Mouse (Mus musculus): Measurements from ENCODE around the gene Gm9844. TPM values are rescaled to one million over a fixed set of nuclear protein-coding genes. Genes with fewer than 3 reads are reported as not detected.

Gm9844 gene
- polyA plus RNA-seq, 2 experiments, result 1.3 to 1.5 TPM

DNA sequence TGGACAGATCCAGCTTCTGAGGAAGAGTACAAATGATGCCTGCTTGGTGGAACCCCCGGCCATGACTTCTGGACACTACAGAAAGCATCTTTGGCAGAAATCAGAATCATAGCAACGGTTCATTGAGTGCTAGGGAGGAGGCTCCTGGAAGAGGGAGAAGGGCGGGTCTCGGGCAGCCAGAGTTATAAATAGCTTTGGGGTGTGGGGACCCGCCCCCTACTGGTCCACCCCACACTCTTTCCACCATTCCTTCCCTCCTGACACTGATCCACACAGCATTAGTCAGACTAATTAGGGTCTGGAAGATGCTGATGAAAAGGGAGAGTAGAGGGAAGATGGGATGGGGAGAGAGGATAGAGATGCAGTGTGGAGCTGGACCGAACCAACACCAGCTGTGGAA is 44.5 kb downstream of the Gm9844 start:
- no peak for TF ChIP-seq EP300 (IDR thresholded peaks at IDR 0.05; ENCODE audit: low read depth)
- no peak for TF ChIP-seq CTCF (IDR thresholded peaks at IDR 0.05; ENCODE audit: low read depth)
- Histone ChIP-seq H3K4me2 (ENCODE audit: low read depth) (peak overlapping the region; percentile 38), H3K9me3 (ENCODE audit: control insufficient read depth, low read length) (no peaks in the 10 kb centered on the region), H3K27me3 (ENCODE audit: control insufficient read depth, insufficient read depth, low read length) (no peaks in the 10 kb centered on the region), H3K9ac (replicated peaks) (0 out of 2 replicates have a peak overlapping the region, but pooled peaks have one; percentile 23), H3K27ac (no peak overlapping the region), H3K36me3 (replicated peaks; ENCODE audit: control insufficient read depth, insufficient read depth, low read depth) (no peaks in the 10 kb centered on the region), H3K4me1 (replicated peaks; ENCODE audit: control insufficient read depth in 2 of 2, insufficient read depth in 2 of 2, low read length in 1 of 2) (peaks cover 23 to 39% of the 10 kb centered on the region in 2 experiments), H3K4me3 (ENCODE audit: insufficient read depth in 1 of 2, low read depth in 2 of 2, low read length in 2 of 2) (no peak overlapping the region)
- DNase-seq (ENCODE audit: low read depth in 3 of 3, low spot score in 3 of 3) (no peak), ATAC-seq (ENCODE audit: insufficient read depth) (no peak)
- WGBS (ENCODE audit: insufficient replicate concordance), result 20% methylated on average over 6 of the region's 6 CpGs

DNA sequence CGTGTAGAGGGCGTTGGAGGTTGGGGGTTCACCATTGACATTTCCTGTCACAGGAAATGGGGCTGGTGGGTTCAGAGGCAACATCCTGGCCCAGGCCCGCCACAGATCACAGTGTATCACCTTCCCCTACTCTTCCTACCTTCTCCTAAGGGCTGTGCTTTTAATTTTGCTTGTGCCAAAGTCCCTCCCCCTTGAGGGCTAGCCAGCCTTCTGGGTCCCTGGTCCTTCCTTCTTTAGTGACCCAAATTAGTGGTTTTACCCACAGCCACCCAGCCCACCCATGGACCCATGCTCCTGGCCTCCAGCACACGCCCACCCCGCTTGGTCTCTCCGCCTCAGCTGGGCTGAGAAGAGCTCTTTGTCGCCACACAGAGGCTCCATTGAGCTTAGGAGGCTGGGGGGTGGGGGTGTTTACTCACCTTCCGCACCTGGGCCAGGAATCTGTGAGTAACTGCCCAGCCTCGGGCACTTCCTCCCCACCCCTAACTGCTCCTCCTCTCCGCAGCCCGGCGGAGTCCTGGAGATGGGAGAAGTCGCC is 45.3 kb downstream of the Gm9844 start:
- Histone ChIP-seq H3K27me3 (ENCODE audit: control insufficient read depth, insufficient read depth, low read length) (no peaks in the 10 kb centered on the region), H3K4me1 (replicated peaks; ENCODE audit: control insufficient read depth in 2 of 2, insufficient read depth in 2 of 2, low read length in 1 of 2) (peaks cover 16 to 32% of the 10 kb centered on the region in 2 experiments), H3K4me2 (ENCODE audit: low read depth) (peak overlapping the region; percentile 38; the same call in 1 of the 2 replicates), H3K36me3 (replicated peaks; ENCODE audit: control insufficient read depth, insufficient read depth, low read depth) (no peaks in the 10 kb centered on the region; the same call in 1 of the 2 replicates), H3K9ac (replicated peaks) (no peak overlapping the region), H3K4me3 (ENCODE audit: insufficient read depth in 1 of 2, low read depth in 2 of 2, low read length in 2 of 2) (no peak overlapping the region), H3K27ac (no peak overlapping the region), H3K9me3 (ENCODE audit: control insufficient read depth, low read length) (no peaks in the 10 kb centered on the region)
- no peak for TF ChIP-seq CTCF (IDR thresholded peaks at IDR 0.05; ENCODE audit: low read depth)
- TF ChIP-seq EP300 (IDR thresholded peaks at IDR 0.05; ENCODE audit: low read depth), result no peak
- WGBS (ENCODE audit: insufficient replicate concordance), result 33% methylated on average over 13 of the region's 13 CpGs
- DNase-seq (ENCODE audit: low read depth in 3 of 3, low spot score in 3 of 3) (no peak), ATAC-seq (ENCODE audit: insufficient read depth) (no peak)

Other genes starting within 250 kb of the Gm9844 start
- gene Lypd3, start 225.7 kb upstream of the Gm9844 start, polyA plus RNA-seq (2012; rRNA removed), result 0.03 TPM in 1 of 2 replicates, not detected in the other
- gene Lypd3, start 225.7 kb upstream of the Gm9844 start, polyA plus RNA-seq (2014; fragmentation: Nextera tagmentation; extraction: Ambion mirVana), result not detected in 2 replicates
- not detected in 2 replicates for gene Tex101, start 185.5 kb upstream of the Gm9844 start, polyA plus RNA-seq (2012; rRNA removed)
- gene Tex101, start 185.5 kb upstream of the Gm9844 start, polyA plus RNA-seq (2014; fragmentation: Nextera tagmentation; extraction: Ambion mirVana), result not detected in 2 replicates
- not detected in 2 replicates for gene BC049730, start 153.0 kb upstream of the Gm9844 start, polyA plus RNA-seq (2012; rRNA removed)
- gene BC049730, start 153.0 kb upstream of the Gm9844 start, polyA plus RNA-seq (2014; fragmentation: Nextera tagmentation; extraction: Ambion mirVana), result not detected in 2 replicates
- not detected in 2 replicates for gene Gm4763, start 135.3 kb upstream of the Gm9844 start, polyA plus RNA-seq (2012; rRNA removed)
- gene Gm4763, start 135.3 kb upstream of the Gm9844 start, polyA plus RNA-seq (2014; fragmentation: Nextera tagmentation; extraction: Ambion mirVana), result not detected in 2 replicates
- gene Cd177, start 101.9 kb upstream of the Gm9844 start, polyA plus RNA-seq (2012; rRNA removed), result 1.0 and 1.1 TPM in 2 replicates
- 1.9 and 2.8 TPM in 2 replicates for gene Cd177, start 101.9 kb upstream of the Gm9844 start, polyA plus RNA-seq (2014; fragmentation: Nextera tagmentation; extraction: Ambion mirVana)
- 0.19 and 0.39 TPM in 2 replicates for gene Ceacam10, start 85.0 kb upstream of the Gm9844 start, polyA plus RNA-seq (2012; rRNA removed)
- gene Ceacam10, start 85.0 kb upstream of the Gm9844 start, polyA plus RNA-seq (2014; fragmentation: Nextera tagmentation; extraction: Ambion mirVana), result 0.25 and 0.34 TPM in 2 replicates
- gene Lypd4, start 7.7 kb downstream of the Gm9844 start, polyA plus RNA-seq (2012; rRNA removed), result not detected in 2 replicates
- not detected in 2 replicates for gene Lypd4, start 7.7 kb downstream of the Gm9844 start, polyA plus RNA-seq (2014; fragmentation: Nextera tagmentation; extraction: Ambion mirVana)
- gene Dmrtc2, start 7.8 kb downstream of the Gm9844 start, polyA plus RNA-seq (2012; rRNA removed), result not detected in 2 replicates
- not detected in 2 replicates for gene Dmrtc2, start 7.8 kb downstream of the Gm9844 start, polyA plus RNA-seq (2014; fragmentation: Nextera tagmentation; extraction: Ambion mirVana)
- gene Rps19, start 22.2 kb downstream of the Gm9844 start, polyA plus RNA-seq (2012; rRNA removed), result 418 and 615 TPM in 2 replicates
- gene Rps19, start 22.2 kb downstream of the Gm9844 start, polyA plus RNA-seq (2014; fragmentation: Nextera tagmentation; extraction: Ambion mirVana), result 1,649 and 1,654 TPM in 2 replicates
- 0.81 and 1.0 TPM in 2 replicates for gene Cd79a, start 35.2 kb downstream of the Gm9844 start, polyA plus RNA-seq (2012; rRNA removed)
- 1.4 and 2.0 TPM in 2 replicates for gene Cd79a, start 35.2 kb downstream of the Gm9844 start, polyA plus RNA-seq (2014; fragmentation: Nextera tagmentation; extraction: Ambion mirVana)
- 44.2 and 44.3 TPM in 2 replicates for gene Arhgef1, start 40.7 kb downstream of the Gm9844 start, polyA plus RNA-seq (2012; rRNA removed)
- 28.7 and 31.1 TPM in 2 replicates for gene Arhgef1, start 40.7 kb downstream of the Gm9844 start, polyA plus RNA-seq (2014; fragmentation: Nextera tagmentation; extraction: Ambion mirVana)
- not detected in 2 replicates for gene Gm4881, start 82.3 kb downstream of the Gm9844 start, polyA plus RNA-seq (2012; rRNA removed)
- gene Gm4881, start 82.3 kb downstream of the Gm9844 start, polyA plus RNA-seq (2014; fragmentation: Nextera tagmentation; extraction: Ambion mirVana), result not detected in 2 replicates
- 46.8 and 56.5 TPM in 2 replicates for gene Rabac1, start 110.5 kb downstream of the Gm9844 start, polyA plus RNA-seq (2012; rRNA removed)
- gene Rabac1, start 110.5 kb downstream of the Gm9844 start, polyA plus RNA-seq (2014; fragmentation: Nextera tagmentation; extraction: Ambion mirVana), result 60.7 and 62.2 TPM in 2 replicates
- gene Atp1a3, start 143.7 kb downstream of the Gm9844 start, polyA plus RNA-seq (2012; rRNA removed), result 0.38 and 0.50 TPM in 2 replicates
- 0.60 and 0.68 TPM in 2 replicates for gene Atp1a3, start 143.7 kb downstream of the Gm9844 start, polyA plus RNA-seq (2014; fragmentation: Nextera tagmentation; extraction: Ambion mirVana)
- 4.9 and 6.1 TPM in 2 replicates for gene Grik5, start 210.1 kb downstream of the Gm9844 start, polyA plus RNA-seq (2012; rRNA removed)
- 0.37 and 0.54 TPM in 2 replicates for gene Grik5, start 210.1 kb downstream of the Gm9844 start, polyA plus RNA-seq (2014; fragmentation: Nextera tagmentation; extraction: Ambion mirVana)
- 6.3 and 6.9 TPM in 2 replicates for gene Zfp574, start 210.4 kb downstream of the Gm9844 start, polyA plus RNA-seq (2012; rRNA removed)
- gene Zfp574, start 210.4 kb downstream of the Gm9844 start, polyA plus RNA-seq (2014; fragmentation: Nextera tagmentation; extraction: Ambion mirVana), result 6.6 and 7.3 TPM in 2 replicates

All from liver, embryonic 14.5 days (tissue).